Comparison of ENCODE assay signal across 13 mouse cellular contexts in the genomic region with DNA sequence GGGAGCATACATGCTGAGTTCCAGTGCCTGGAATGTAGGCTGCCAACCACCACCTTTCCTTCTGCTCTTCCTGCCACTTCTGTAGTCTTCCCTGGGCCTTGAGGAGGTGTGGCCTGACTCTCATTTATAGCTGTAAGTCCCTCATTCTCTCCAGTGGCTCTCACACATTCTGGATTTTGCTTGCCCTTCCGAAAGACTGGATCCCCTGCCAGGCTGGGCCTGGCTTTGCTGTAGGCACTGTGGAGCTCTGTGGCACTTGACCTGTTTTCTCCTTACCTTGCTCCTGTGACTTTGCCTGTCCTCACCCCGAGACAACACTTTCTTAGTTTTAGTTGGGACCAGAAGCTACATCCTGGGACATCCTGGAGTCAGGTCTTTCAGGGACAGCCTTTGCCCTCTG. TPM values are rescaled to one million over a fixed set of nuclear protein-coding genes. Genes with fewer than 3 reads are reported as not detected.
DNase-seq lines count a peak whose midpoint lies in the region; ATAC-seq lines count a peak whose summit lies in the region.
"Had no signal": no experiment of that assay in that cellular context is flagged by ENCODE, and none has a peak within 500 bp of the region (broad histone marks: within the 10 kb centered on the region; RNA-seq: fewer than 3 reads in every experiment).

No protein-coding gene starts in this region.

- no peaks in the 10 kb centered on the region for H3K27me3 ChIP-seq in heart, embryonic 12.5 days (replicated peaks)
- H3K27me3 ChIP-seq in kidney, embryonic 14.5 days (ENCODE audit: control insufficient read depth, insufficient read depth, low read length): no peaks in the 10 kb centered on the region
- no peaks in the 10 kb centered on the region for H3K27me3 ChIP-seq in lung, embryonic 16.5 days (ENCODE audit: control insufficient read depth, insufficient read depth, low read depth, low read length)
- no peaks in the 10 kb centered on the region for H3K27me3 ChIP-seq in liver, embryonic 13.5 days
- H3K27me3 ChIP-seq in forebrain, embryonic 13.5 days: no peaks in the 10 kb centered on the region
- H3K27me3 ChIP-seq: forebrain, embryonic 12.5 days had no signal

- H3K4me1 ChIP-seq in heart, embryonic 12.5 days (replicated peaks): peaks cover 27% of the 10 kb centered on the region
- peaks cover 15% of the 10 kb centered on the region for H3K4me1 ChIP-seq in kidney, embryonic 14.5 days (ENCODE audit: control insufficient read depth, insufficient read depth, low read length)
- peaks cover 14% of the 10 kb centered on the region for H3K4me1 ChIP-seq in lung, embryonic 16.5 days (replicated peaks; ENCODE audit: control insufficient read depth, insufficient read depth, low read length)
- peaks cover 54% of the 10 kb centered on the region for H3K4me1 ChIP-seq in liver, embryonic 13.5 days (replicated peaks)
- H3K4me1 ChIP-seq in forebrain, embryonic 13.5 days: peaks cover 22% of the 10 kb centered on the region

- intact Hi-C loops in heart, postnatal 25 days (cut with DNase I): loop anchor here (1.0 to 5.0 kb wide), 3 partner anchors 115 to 223 kb away; no protein-coding TSS in a partner anchor

- H3K36me3 ChIP-seq in heart, embryonic 12.5 days: peaks cover 47% of the 10 kb centered on the region
- H3K36me3 ChIP-seq in kidney, embryonic 14.5 days (ENCODE audit: control insufficient read depth, insufficient read depth, low read length): peaks cover 43% of the 10 kb centered on the region
- H3K36me3 ChIP-seq in lung, embryonic 16.5 days (ENCODE audit: control insufficient read depth, insufficient read depth, low read length): peaks cover 30% of the 10 kb centered on the region
- peaks cover 47% of the 10 kb centered on the region for H3K36me3 ChIP-seq in liver, embryonic 13.5 days
- H3K36me3 ChIP-seq in forebrain, embryonic 13.5 days (ENCODE audit: poor library complexity, severe bottlenecking): peaks cover 54% of the 10 kb centered on the region

- no peak for DNase-seq in heart, postnatal 25 days (ENCODE audit: low spot score)
- DNase-seq in kidney, adult 9 months: no peak
- no peak for DNase-seq in lung, postnatal 10 days
- DNase-seq in liver, embryonic 13.5 days: no peak
- DNase-seq: adrenal gland, adult 8-10 months; gastrocnemius, postnatal 25 days had no signal

- no peaks in the 10 kb centered on the region for H3K9me3 ChIP-seq in heart, embryonic 12.5 days (replicated peaks)
- no peaks in the 10 kb centered on the region for H3K9me3 ChIP-seq in kidney, embryonic 14.5 days (ENCODE audit: control insufficient read depth, low read length)
- no peaks in the 10 kb centered on the region for H3K9me3 ChIP-seq in lung, embryonic 16.5 days (ENCODE audit: control insufficient read depth, low read length)
- H3K9me3 ChIP-seq in liver, embryonic 13.5 days (replicated peaks): no peaks in the 10 kb centered on the region
- H3K9me3 ChIP-seq in forebrain, embryonic 13.5 days (replicated peaks): no peaks in the 10 kb centered on the region
- H3K9me3 ChIP-seq: forebrain, embryonic 12.5 days; limb, embryonic 10.5 days had no signal

- H3K27ac ChIP-seq in heart, embryonic 12.5 days (ENCODE audit: poor library complexity, severe bottlenecking): peak overlapping the region; percentile 22; the same call in 1 of the 2 replicates
- H3K27ac ChIP-seq in kidney, embryonic 14.5 days (ENCODE audit: low read depth, low read length): 0 out of 2 replicates have a peak overlapping the region, but pooled peaks have one; percentile 2
- peak overlapping the region; percentile 91 for H3K27ac ChIP-seq in lung, embryonic 16.5 days (ENCODE audit: low read length)
- no peak overlapping the region for H3K27ac ChIP-seq in liver, embryonic 13.5 days
- no peak overlapping the region for H3K27ac ChIP-seq in forebrain, embryonic 13.5 days
- H3K27ac ChIP-seq: forebrain, embryonic 12.5 days; limb, embryonic 10.5 days had no signal

- WGBS in heart, embryonic 12.5 days: 77% methylated on average over 2 of the region's 2 CpGs
- WGBS in kidney, embryonic 14.5 days: 88% methylated on average over 2 of the region's 2 CpGs
- WGBS in lung, embryonic 16.5 days: 82% methylated on average over 2 of the region's 2 CpGs
- 76% methylated on average over 2 of the region's 2 CpGs for WGBS in liver, embryonic 13.5 days (ENCODE audit: insufficient replicate concordance)
- WGBS in forebrain, embryonic 13.5 days: 93% methylated on average over 2 of the region's 2 CpGs

- no peak overlapping the region for H3K4me2 ChIP-seq in heart, embryonic 12.5 days
- no peak overlapping the region for H3K4me2 ChIP-seq in kidney, embryonic 14.5 days (replicated peaks; ENCODE audit: low read depth, low read length)
- no peak overlapping the region for H3K4me2 ChIP-seq in lung, embryonic 16.5 days (ENCODE audit: low read depth, low read length)
- no peak overlapping the region for H3K4me2 ChIP-seq in liver, embryonic 13.5 days
- H3K4me2 ChIP-seq in forebrain, embryonic 13.5 days: no peak overlapping the region
- H3K4me2 ChIP-seq: forebrain, embryonic 12.5 days had no signal

- no peak overlapping the region for H3K4me3 ChIP-seq in heart, embryonic 12.5 days
- no peak overlapping the region for H3K4me3 ChIP-seq in kidney, embryonic 14.5 days (ENCODE audit: low read length)
- H3K4me3 ChIP-seq in lung, embryonic 16.5 days (ENCODE audit: low read length): no peak overlapping the region
- H3K4me3 ChIP-seq in liver, embryonic 13.5 days (replicated peaks): no peak overlapping the region
- no peak overlapping the region for H3K4me3 ChIP-seq in forebrain, embryonic 13.5 days
- H3K4me3 ChIP-seq: forebrain, embryonic 12.5 days; left cerebral cortex, adult 2 months; limb, embryonic 10.5 days had no signal

- H3K9ac ChIP-seq in heart, embryonic 12.5 days: no peak overlapping the region
- no peak overlapping the region for H3K9ac ChIP-seq in kidney, embryonic 14.5 days (ENCODE audit: low read depth, low read length)
- no peak overlapping the region for H3K9ac ChIP-seq in lung, embryonic 16.5 days (ENCODE audit: low read length)
- peak overlapping the region; percentile 22; the same call in 1 of the 2 replicates for H3K9ac ChIP-seq in liver, embryonic 13.5 days
- no peak overlapping the region for H3K9ac ChIP-seq in forebrain, embryonic 13.5 days
- H3K9ac ChIP-seq: forebrain, embryonic 12.5 days had no signal

- no peak for ATAC-seq in heart, embryonic 12.5 days (ENCODE audit: insufficient number of reproducible peaks, low FRiP score)
- ATAC-seq in kidney, embryonic 14.5 days (ENCODE audit: low FRiP score, low TSS enrichment): no peak
- no peak for ATAC-seq in lung, embryonic 16.5 days (ENCODE audit: low read depth)
- ATAC-seq in liver, embryonic 13.5 days (ENCODE audit: low read depth): no peak
- no peak for ATAC-seq in forebrain, embryonic 13.5 days

RNA-seq across cellular contexts. Expression of gene Vps18, which starts 10.3 kb away (rescaled TPM):
- polyA plus RNA-seq in heart, embryonic 12.5 days (2016; fragmentation: Nextera tagmentation; extraction: Ambion mirVana): 15.2 and 15.8 TPM in 2 replicates
- 10 to 100 TPM; 11.9 to 13.0 TPM for total RNA-seq in heart, postnatal 25 days (2021)
- polyA plus RNA-seq in kidney, embryonic 14.5 days (2014; fragmentation: Nextera tagmentation; extraction: Ambion mirVana): 7.1 and 13.3 TPM in 2 replicates
- 18.8 and 19.5 TPM in 2 replicates for polyA plus RNA-seq in lung, embryonic 16.5 days (2015; fragmentation: Nextera tagmentation; extraction: Ambion mirVana)
- 6.5 and 6.6 TPM in 2 replicates for polyA plus RNA-seq in liver, embryonic 13.5 days (2015; fragmentation: Nextera tagmentation; extraction: Ambion mirVana)
- polyA plus RNA-seq in forebrain, embryonic 13.5 days (2015; fragmentation: Nextera tagmentation; extraction: Ambion mirVana): 21.2 and 23.5 TPM in 2 replicates

RNA-seq across cellular contexts. Expression of gene Dll4, which starts 26.7 kb away (rescaled TPM):
- 6.5 and 6.8 TPM in 2 replicates for polyA plus RNA-seq in heart, embryonic 12.5 days (2016; fragmentation: Nextera tagmentation; extraction: Ambion mirVana)
- total RNA-seq in heart, postnatal 25 days (2021): 10 to 100 TPM; 16.7 to 22.5 TPM
- polyA plus RNA-seq in kidney, embryonic 14.5 days (2014; fragmentation: Nextera tagmentation; extraction: Ambion mirVana): 4.9 and 8.3 TPM in 2 replicates
- 14.6 and 17.8 TPM in 2 replicates for polyA plus RNA-seq in lung, embryonic 16.5 days (2015; fragmentation: Nextera tagmentation; extraction: Ambion mirVana)
- 1.7 and 1.9 TPM in 2 replicates for polyA plus RNA-seq in liver, embryonic 13.5 days (2015; fragmentation: Nextera tagmentation; extraction: Ambion mirVana)
- polyA plus RNA-seq in forebrain, embryonic 13.5 days (2015; fragmentation: Nextera tagmentation; extraction: Ambion mirVana): 3.9 and 4.0 TPM in 2 replicates

RNA-seq across cellular contexts. Expression of gene Rhov, which starts 27.8 kb away (rescaled TPM):
- 0.10 and 0.13 TPM in 2 replicates for polyA plus RNA-seq in heart, embryonic 12.5 days (2016; fragmentation: Nextera tagmentation; extraction: Ambion mirVana)
- total RNA-seq in heart, postnatal 25 days (2021): not detected
- 0.23 and 0.61 TPM in 2 replicates for polyA plus RNA-seq in kidney, embryonic 14.5 days (2014; fragmentation: Nextera tagmentation; extraction: Ambion mirVana)
- 1.3 and 2.2 TPM in 2 replicates for polyA plus RNA-seq in lung, embryonic 16.5 days (2015; fragmentation: Nextera tagmentation; extraction: Ambion mirVana)
- 0.08 and 0.16 TPM in 2 replicates for polyA plus RNA-seq in liver, embryonic 13.5 days (2015; fragmentation: Nextera tagmentation; extraction: Ambion mirVana)
- polyA plus RNA-seq in forebrain, embryonic 13.5 days (2015; fragmentation: Nextera tagmentation; extraction: Ambion mirVana): 6.2 and 8.0 TPM in 2 replicates
- total RNA-seq: gastrocnemius, postnatal 25 days had no signal

RNA-seq across cellular contexts. Expression of gene Chac1, which starts 52.2 kb away (rescaled TPM):
- polyA plus RNA-seq in heart, embryonic 12.5 days (2016; fragmentation: Nextera tagmentation; extraction: Ambion mirVana): 0.12 and 0.31 TPM in 2 replicates
- 1 to 10 TPM; 7.2 to 9.3 TPM for total RNA-seq in heart, postnatal 25 days (2021)
- polyA plus RNA-seq in kidney, embryonic 14.5 days (2014; fragmentation: Nextera tagmentation; extraction: Ambion mirVana): 0.38 and 1.0 TPM in 2 replicates
- polyA plus RNA-seq in lung, embryonic 16.5 days (2015; fragmentation: Nextera tagmentation; extraction: Ambion mirVana): 1.1 and 1.7 TPM in 2 replicates
- 1.0 and 2.0 TPM in 2 replicates for polyA plus RNA-seq in liver, embryonic 13.5 days (2015; fragmentation: Nextera tagmentation; extraction: Ambion mirVana)
- 2.3 and 3.4 TPM in 2 replicates for polyA plus RNA-seq in forebrain, embryonic 13.5 days (2015; fragmentation: Nextera tagmentation; extraction: Ambion mirVana)

Comparison
In these comparisons a context has a peak if more than half of its experiments do, and no peak if none do; other contexts are left out.
1. H3K27ac ChIP-seq: peak in heart, embryonic 12.5 days (single experiment), kidney, embryonic 14.5 days (single experiment) and lung, embryonic 16.5 days (single experiment); none in liver, embryonic 13.5 days (single experiment) and forebrain, embryonic 13.5 days (single experiment).